Mouse (Mus musculus): ENCODE measurements at regions not wholly inside any gene's neighbourhood (a gene's known extent, or its start where the extent isn't known, plus 50 kb on each side); places are given as distances from the start of the nearest gene placed in this dataset.

GRCm38 (mm10) chr4:105403169-105403568, 246.0 kb downstream of the Plpp3 start:
- no peaks in the 10 kb centered on the region for H3K4me1 ChIP-seq (ENCODE audit: control insufficient read depth, insufficient read depth, low read length)

GRCm38 (mm10) chr4:105403686-105404085, 246.5 kb downstream of the Plpp3 start:
- H3K27me3 ChIP-seq (ENCODE audit: control insufficient read depth, insufficient read depth, low read length, poor library complexity, severe bottlenecking): no peaks in the 10 kb centered on the region
- no peaks in the 10 kb centered on the region for H3K36me3 ChIP-seq (ENCODE audit: control insufficient read depth, insufficient read depth, low read length, poor library complexity, severe bottlenecking)
- H3K4me1 ChIP-seq (ENCODE audit: control insufficient read depth, insufficient read depth, low read length): no peaks in the 10 kb centered on the region
- no peaks in the 10 kb centered on the region for H3K9me3 ChIP-seq (replicated peaks; ENCODE audit: control insufficient read depth, insufficient read depth, low read length, poor library complexity, severe bottlenecking)
- no peak overlapping the region for H3K9ac ChIP-seq (ENCODE audit: low read depth, poor library complexity, severe bottlenecking)
- no peak overlapping the region for H3K27ac ChIP-seq (ENCODE audit: insufficient read depth, low read length)
- TF ChIP-seq POLR2A (IDR thresholded peaks at IDR 0.05; ENCODE audit: insufficient read depth, low read length): no peak
- no peak overlapping the region for H3K4me3 ChIP-seq (ENCODE audit: low read depth, low read length)

More at GRCm38 (mm10) chr4:105403169-105403568, 246.0 kb downstream of the Plpp3 start:
- no peak overlapping the region for H3K4me3 ChIP-seq (ENCODE audit: low read depth, low read length)
- TF ChIP-seq CTCF (IDR thresholded peaks at IDR 0.05; ENCODE audit: low read depth, low read length) (no peak), EP300 (IDR thresholded peaks at IDR 0.05; ENCODE audit: insufficient read depth, low read depth, low read length) (no peak), POLR2A (IDR thresholded peaks at IDR 0.05; ENCODE audit: insufficient read depth, low read length) (no peak)
- H3K9me3 ChIP-seq (replicated peaks; ENCODE audit: control insufficient read depth, insufficient read depth, low read length, poor library complexity, severe bottlenecking): no peaks in the 10 kb centered on the region
- no peaks in the 10 kb centered on the region for H3K36me3 ChIP-seq (ENCODE audit: control insufficient read depth, insufficient read depth, low read length, poor library complexity, severe bottlenecking)
- H3K27ac ChIP-seq (ENCODE audit: insufficient read depth, low read length): no peak overlapping the region
- H3K9ac ChIP-seq (ENCODE audit: low read depth, poor library complexity, severe bottlenecking): no peak overlapping the region
- H3K27me3 ChIP-seq (ENCODE audit: control insufficient read depth, insufficient read depth, low read length, poor library complexity, severe bottlenecking): no peaks in the 10 kb centered on the region

GRCm38 (mm10) chr4:105405728-105406127, 248.6 kb downstream of the Plpp3 start:
- no peaks in the 10 kb centered on the region for H3K9me3 ChIP-seq (replicated peaks; ENCODE audit: control insufficient read depth, insufficient read depth, low read length, poor library complexity, severe bottlenecking)

GRCm38 (mm10) chr4:105406786-105407464, 249.8 kb downstream of the Plpp3 start:
- Histone ChIP-seq H3K4me1 (ENCODE audit: control insufficient read depth, insufficient read depth, low read length) (no peaks in the 10 kb centered on the region), H3K9ac (ENCODE audit: low read depth, poor library complexity, severe bottlenecking) (no peak overlapping the region), H3K27me3 (ENCODE audit: control insufficient read depth, insufficient read depth, low read length, poor library complexity, severe bottlenecking) (no peaks in the 10 kb centered on the region), H3K36me3 (ENCODE audit: control insufficient read depth, insufficient read depth, low read length, poor library complexity, severe bottlenecking) (no peaks in the 10 kb centered on the region), H3K27ac (ENCODE audit: insufficient read depth, low read length) (no peak overlapping the region), H3K9me3 (replicated peaks; ENCODE audit: control insufficient read depth, insufficient read depth, low read length, poor library complexity, severe bottlenecking) (no peaks in the 10 kb centered on the region), H3K4me3 (ENCODE audit: low read depth, low read length) (no peak overlapping the region)
- no peak for TF ChIP-seq EP300 (IDR thresholded peaks at IDR 0.05; ENCODE audit: insufficient read depth, low read depth, low read length)
- TF ChIP-seq CTCF (IDR thresholded peaks at IDR 0.05; ENCODE audit: low read depth, low read length): no peak
- no peak for TF ChIP-seq POLR2A (IDR thresholded peaks at IDR 0.05; ENCODE audit: insufficient read depth, low read length)

More at GRCm38 (mm10) chr4:105405728-105406127, 248.6 kb downstream of the Plpp3 start:
- TF ChIP-seq POLR2A (IDR thresholded peaks at IDR 0.05; ENCODE audit: insufficient read depth, low read length) (no peak), EP300 (IDR thresholded peaks at IDR 0.05; ENCODE audit: insufficient read depth, low read depth, low read length) (no peak), CTCF (IDR thresholded peaks at IDR 0.05; ENCODE audit: low read depth, low read length) (no peak)
- H3K4me1 ChIP-seq (ENCODE audit: control insufficient read depth, insufficient read depth, low read length): no peaks in the 10 kb centered on the region
- no peaks in the 10 kb centered on the region for H3K36me3 ChIP-seq (ENCODE audit: control insufficient read depth, insufficient read depth, low read length, poor library complexity, severe bottlenecking)
- H3K4me3 ChIP-seq (ENCODE audit: low read depth, low read length): no peak overlapping the region
- no peak overlapping the region for H3K27ac ChIP-seq (ENCODE audit: insufficient read depth, low read length)
- no peaks in the 10 kb centered on the region for H3K27me3 ChIP-seq (ENCODE audit: control insufficient read depth, insufficient read depth, low read length, poor library complexity, severe bottlenecking)
- H3K9ac ChIP-seq (ENCODE audit: low read depth, poor library complexity, severe bottlenecking): no peak overlapping the region

- Histone ChIP-seq H3K4me1 (ENCODE audit: control insufficient read depth, insufficient read depth, low read length) (no peaks in the 10 kb centered on the region), H3K27me3 (ENCODE audit: control insufficient read depth, insufficient read depth, low read length, poor library complexity, severe bottlenecking) (no peaks in the 10 kb centered on the region), H3K27ac (ENCODE audit: insufficient read depth, low read length) (no peak overlapping the region), H3K9ac (ENCODE audit: low read depth, poor library complexity, severe bottlenecking) (no peak overlapping the region), H3K9me3 (replicated peaks; ENCODE audit: control insufficient read depth, insufficient read depth, low read length, poor library complexity, severe bottlenecking) (no peaks in the 10 kb centered on the region), H3K4me3 (ENCODE audit: low read depth, low read length) (no peak overlapping the region), H3K36me3 (ENCODE audit: control insufficient read depth, insufficient read depth, low read length, poor library complexity, severe bottlenecking) (no peaks in the 10 kb centered on the region)
- TF ChIP-seq POLR2A (IDR thresholded peaks at IDR 0.05; ENCODE audit: insufficient read depth, low read length): no peak
- TF ChIP-seq EP300 (IDR thresholded peaks at IDR 0.05; ENCODE audit: insufficient read depth, low read depth, low read length): no peak
- TF ChIP-seq CTCF (IDR thresholded peaks at IDR 0.05; ENCODE audit: low read depth, low read length): no peak
Observed at GRCm38 (mm10) chr4:105408896-105409295, 251.7 kb downstream of the Plpp3 start.

- TF ChIP-seq CTCF (IDR thresholded peaks at IDR 0.05; ENCODE audit: low read depth, low read length) (no peak), POLR2A (IDR thresholded peaks at IDR 0.05; ENCODE audit: insufficient read depth, low read length) (no peak), EP300 (IDR thresholded peaks at IDR 0.05; ENCODE audit: insufficient read depth, low read depth, low read length) (no peak)
- Histone ChIP-seq H3K27ac (ENCODE audit: insufficient read depth, low read length) (no peak overlapping the region), H3K27me3 (ENCODE audit: control insufficient read depth, insufficient read depth, low read length, poor library complexity, severe bottlenecking) (peaks cover 2% of the 10 kb centered on the region), H3K4me1 (ENCODE audit: control insufficient read depth, insufficient read depth, low read length) (no peaks in the 10 kb centered on the region), H3K4me3 (ENCODE audit: low read depth, low read length) (no peak overlapping the region), H3K9ac (ENCODE audit: low read depth, poor library complexity, severe bottlenecking) (no peak overlapping the region), H3K9me3 (replicated peaks; ENCODE audit: control insufficient read depth, insufficient read depth, low read length, poor library complexity, severe bottlenecking) (no peaks in the 10 kb centered on the region), H3K36me3 (ENCODE audit: control insufficient read depth, insufficient read depth, low read length, poor library complexity, severe bottlenecking) (no peaks in the 10 kb centered on the region)
Observed at GRCm38 (mm10) chr4:105417166-105417565, 260.0 kb downstream of the Plpp3 start.

Measured in ES-Bruce4 (cell line).